Mouse (Mus musculus): ENCODE data around the gene Auts2. TPM values are rescaled to one million over a fixed set of nuclear protein-coding genes. Genes with fewer than 3 reads are reported as not detected.

Auts2 gene
- polyA plus RNA-seq, 1 experiment from 2014 or later = 7.5 TPM

GRCm38 (mm10) chr5:131814503-131815003 lies 728.6 kb downstream of the Auts2 start:
- no peaks in the 10 kb centered on the region for H3K4me1 ChIP-seq (replicated peaks; ENCODE audit: insufficient read depth, low read length)
- no peak overlapping the region for H3K9ac ChIP-seq (ENCODE audit: low read depth, low read length)
- no peak overlapping the region for H3K4me2 ChIP-seq (ENCODE audit: low read length)
- ATAC-seq (replicated peaks; ENCODE audit: low FRiP score, low read depth) = no peak
- no peaks in the 10 kb centered on the region for H3K27me3 ChIP-seq (ENCODE audit: insufficient read depth, low read length)
- H3K4me3 ChIP-seq (replicated peaks; ENCODE audit: low read depth, low read length) = no peak overlapping the region
- no peaks in the 10 kb centered on the region for H3K36me3 ChIP-seq (ENCODE audit: insufficient read depth, low read length)
- TF ChIP-seq CTCF (IDR thresholded peaks at IDR 0.05; ENCODE audit: low read depth) = no peak
- no peak overlapping the region for H3K27ac ChIP-seq
- H3K9me3 ChIP-seq (replicated peaks; ENCODE audit: low read length) = no peaks in the 10 kb centered on the region
- 70% methylated on average over 9 of the region's 9 CpGs for WGBS
- peak; percentile 28 for DNase-seq (ENCODE audit: low spot score)

- no peak overlapping the region for H3K4me3 ChIP-seq (replicated peaks; ENCODE audit: low read depth, low read length)
- no peaks in the 10 kb centered on the region for H3K9me3 ChIP-seq (replicated peaks; ENCODE audit: low read length)
- no peak overlapping the region for H3K27ac ChIP-seq
- no peak for DNase-seq (ENCODE audit: low spot score)
- no peaks in the 10 kb centered on the region for H3K4me1 ChIP-seq (replicated peaks; ENCODE audit: insufficient read depth, low read length)
- no peak for ATAC-seq (replicated peaks; ENCODE audit: low FRiP score, low read depth)
- H3K9ac ChIP-seq (ENCODE audit: low read depth, low read length) = no peak overlapping the region
- H3K27me3 ChIP-seq (ENCODE audit: insufficient read depth, low read length) = no peaks in the 10 kb centered on the region
- H3K36me3 ChIP-seq (ENCODE audit: insufficient read depth, low read length) = no peaks in the 10 kb centered on the region
- 77% methylated on average over 10 of the region's 10 CpGs for WGBS
- no peak overlapping the region for H3K4me2 ChIP-seq (ENCODE audit: low read length)
- no peak for TF ChIP-seq CTCF (IDR thresholded peaks at IDR 0.05; ENCODE audit: low read depth)
Observed at GRCm38 (mm10) chr5:131813952-131814502, 729.1 kb downstream of the Auts2 start.

- no peaks in the 10 kb centered on the region for H3K27me3 ChIP-seq (ENCODE audit: insufficient read depth, low read length)
- H3K36me3 ChIP-seq (ENCODE audit: insufficient read depth, low read length) = no peaks in the 10 kb centered on the region
- ATAC-seq (replicated peaks; ENCODE audit: low FRiP score, low read depth) (no peak), DNase-seq (ENCODE audit: low spot score) (no peak)
- no peak overlapping the region for H3K4me2 ChIP-seq (ENCODE audit: low read length)
- H3K4me1 ChIP-seq (replicated peaks; ENCODE audit: insufficient read depth, low read length) = no peaks in the 10 kb centered on the region
- 39% methylated on average over 7 of the region's 7 CpGs for WGBS
- H3K9ac ChIP-seq (ENCODE audit: low read depth, low read length) = no peak overlapping the region
- no peaks in the 10 kb centered on the region for H3K9me3 ChIP-seq (replicated peaks; ENCODE audit: low read length)
- no peak overlapping the region for H3K4me3 ChIP-seq (replicated peaks; ENCODE audit: low read depth, low read length)
- H3K27ac ChIP-seq = no peak overlapping the region
- TF ChIP-seq CTCF (IDR thresholded peaks at IDR 0.05; ENCODE audit: low read depth) = no peak
Observed at GRCm38 (mm10) chr5:131813331-131813781, 729.8 kb downstream of the Auts2 start.

- ATAC-seq (replicated peaks; ENCODE audit: low FRiP score, low read depth) = no peak
- Histone ChIP-seq H3K4me2 (ENCODE audit: low read length) (no peak overlapping the region), H3K9ac (ENCODE audit: low read depth, low read length) (no peak overlapping the region), H3K27me3 (ENCODE audit: insufficient read depth, low read length) (no peaks in the 10 kb centered on the region), H3K4me3 (replicated peaks; ENCODE audit: low read depth, low read length) (no peak overlapping the region), H3K4me1 (replicated peaks; ENCODE audit: insufficient read depth, low read length) (no peaks in the 10 kb centered on the region), H3K27ac (no peak overlapping the region), H3K9me3 (replicated peaks; ENCODE audit: low read length) (no peaks in the 10 kb centered on the region), H3K36me3 (ENCODE audit: insufficient read depth, low read length) (no peaks in the 10 kb centered on the region)
- no peak for DNase-seq (ENCODE audit: low spot score)
- 72% methylated on average over 10 of the region's 10 CpGs for WGBS
- TF ChIP-seq CTCF (IDR thresholded peaks at IDR 0.05; ENCODE audit: low read depth) = no peak
Observed at GRCm38 (mm10) chr5:131812483-131813063, 730.6 kb downstream of the Auts2 start.

- no peak for ATAC-seq (replicated peaks; ENCODE audit: low FRiP score, low read depth)
- Histone ChIP-seq H3K9me3 (replicated peaks; ENCODE audit: low read length) (no peaks in the 10 kb centered on the region), H3K27me3 (ENCODE audit: insufficient read depth, low read length) (no peaks in the 10 kb centered on the region), H3K27ac (no peak overlapping the region), H3K4me3 (replicated peaks; ENCODE audit: low read depth, low read length) (no peak overlapping the region), H3K4me2 (ENCODE audit: low read length) (no peak overlapping the region), H3K4me1 (replicated peaks; ENCODE audit: insufficient read depth, low read length) (peaks cover 6% of the 10 kb centered on the region; the same call in 1 of the 2 replicates), H3K36me3 (ENCODE audit: insufficient read depth, low read length) (no peaks in the 10 kb centered on the region), H3K9ac (ENCODE audit: low read depth, low read length) (no peak overlapping the region)
- 85% methylated on average over 2 of the region's 2 CpGs for WGBS
- no peak for TF ChIP-seq CTCF (IDR thresholded peaks at IDR 0.05; ENCODE audit: low read depth)
- DNase-seq (ENCODE audit: low spot score) = no peak
Observed at GRCm38 (mm10) chr5:131806350-131806749, 736.8 kb downstream of the Auts2 start.

GRCm38 (mm10) chr5:131805277-131805676 lies 737.9 kb downstream of the Auts2 start:
- H3K36me3 ChIP-seq (ENCODE audit: insufficient read depth, low read length) = no peaks in the 10 kb centered on the region
- no peak overlapping the region for H3K4me3 ChIP-seq (replicated peaks; ENCODE audit: low read depth, low read length)
- no peak overlapping the region for H3K4me2 ChIP-seq (ENCODE audit: low read length)
- no peak for TF ChIP-seq CTCF (IDR thresholded peaks at IDR 0.05; ENCODE audit: low read depth)
- no peak overlapping the region for H3K9ac ChIP-seq (ENCODE audit: low read depth, low read length)
- H3K9me3 ChIP-seq (replicated peaks; ENCODE audit: low read length) = no peaks in the 10 kb centered on the region
- no peaks in the 10 kb centered on the region for H3K27me3 ChIP-seq (ENCODE audit: insufficient read depth, low read length)
- no peak for ATAC-seq (replicated peaks; ENCODE audit: low FRiP score, low read depth)
- DNase-seq (ENCODE audit: low spot score) = peak; percentile 44
- no peak overlapping the region for H3K27ac ChIP-seq
- 63% methylated on average over 4 of the region's 4 CpGs for WGBS
- H3K4me1 ChIP-seq (replicated peaks; ENCODE audit: insufficient read depth, low read length) = peaks cover 6% of the 10 kb centered on the region; the same call in 1 of the 2 replicates

All from kidney, postnatal 0 days (tissue).